Mouse (Mus musculus) inflammation-experienced regulatory T-cells, adult 6 months (primary cell): ENCODE data around the gene Capzb. TPM values are rescaled to one million over a fixed set of nuclear protein-coding genes. Genes with fewer than 3 reads are reported as not detected.

ENCODE experiments used
- ATAC-seq: one replicate; pipeline ENCODE4 v1.8.0; 2017
- polyA plus RNA-seq, 3 experiments: library from polyadenylated mRNA; unstranded; fragments of 100-300 nt; shearing (Covaris generic); gene quantifications; one replicate each; pipeline ENCODE4 v1.2.1; 2017

Gene Capzb
- polyA plus RNA-seq, 3 experiments from 2014 or later, result 536 to 831 (median 607) TPM

GRCm38 (mm10) chr4:139270168-139270567 is 77.5 kb downstream of the Capzb start:
- no peak for ATAC-seq

GRCm38 (mm10) chr4:139271562-139271961 is 78.9 kb downstream of the Capzb start:
- ATAC-seq, result no peak

DNA sequence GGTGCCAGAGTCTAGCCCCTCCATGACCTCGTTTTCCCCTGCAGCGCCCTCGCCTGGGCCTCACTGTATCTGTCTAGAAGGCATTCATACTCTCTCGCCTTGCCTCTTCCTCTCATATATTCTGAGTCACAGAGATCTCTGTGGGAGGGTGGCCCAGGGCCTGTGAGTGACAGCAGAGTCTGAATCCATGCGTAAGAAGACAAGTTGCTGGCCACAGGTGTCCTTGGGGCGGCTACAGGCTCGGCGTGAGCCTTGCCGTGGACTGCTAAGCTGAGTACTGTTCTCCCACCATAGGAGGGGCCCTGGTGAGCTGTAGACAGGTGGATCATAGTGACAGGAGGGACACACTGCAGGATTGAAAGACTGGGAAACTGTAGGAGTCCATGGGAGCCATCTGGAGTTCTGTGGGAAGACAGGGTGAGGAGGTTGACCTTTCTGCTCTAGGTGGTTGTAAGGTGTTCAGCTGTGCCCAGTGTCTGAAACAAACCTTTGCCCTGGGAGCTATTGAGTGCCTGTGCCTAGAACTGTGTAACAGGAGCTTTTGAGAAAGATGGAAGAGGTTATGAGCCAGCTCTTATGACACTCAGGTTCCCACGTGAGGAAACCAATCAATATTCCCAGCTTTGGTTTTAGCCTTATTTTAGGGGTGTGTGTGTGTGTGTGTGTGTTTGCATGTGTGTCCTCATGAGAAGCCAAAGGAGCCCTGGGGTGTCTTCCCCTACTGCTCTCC is 80.4 kb downstream of the Capzb start:
- no peak for ATAC-seq

GRCm38 (mm10) chr4:139274573-139274972 is 81.9 kb downstream of the Capzb start:
- no peak for ATAC-seq

DNA sequence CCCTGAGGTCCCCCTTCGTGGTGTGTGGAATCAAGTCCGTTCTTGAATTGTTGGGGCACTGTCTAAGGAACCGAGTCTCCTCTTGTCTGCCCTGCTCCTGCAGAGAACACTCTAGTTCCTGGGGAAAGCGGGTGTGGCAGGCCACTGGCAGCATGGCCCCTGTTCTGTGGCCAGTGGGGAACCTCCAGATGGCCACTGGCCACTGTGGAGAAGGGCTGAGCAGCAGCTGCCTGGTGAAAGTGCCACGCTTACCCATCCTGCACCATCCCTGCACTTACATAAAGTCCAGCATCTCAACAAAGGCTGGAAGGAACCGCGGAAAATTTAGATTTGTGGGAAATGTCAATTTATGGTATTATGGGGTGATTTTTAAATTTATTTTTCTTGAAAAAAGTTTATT is 83.7 kb downstream of the Capzb start:
- ATAC-seq, result no peak

DNA sequence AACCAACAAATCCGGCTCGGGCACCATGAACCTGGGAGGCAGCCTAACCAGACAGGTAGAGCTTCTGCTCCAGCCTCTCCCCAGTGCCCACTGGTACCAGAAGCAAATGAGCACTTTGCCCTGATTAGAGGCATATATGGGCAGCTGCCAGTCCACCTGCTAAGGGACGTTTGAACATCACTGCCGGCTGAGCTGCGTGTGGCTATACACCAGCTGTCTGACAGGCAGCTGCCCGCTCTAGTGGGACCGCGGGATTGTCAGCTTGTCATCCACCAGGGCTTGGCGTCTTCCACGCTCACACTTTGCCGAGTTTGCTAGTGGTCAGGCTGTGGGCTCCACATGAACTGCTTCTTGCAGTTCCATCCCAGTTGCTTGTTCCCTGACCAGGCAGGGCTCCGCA is 87.8 kb downstream of the Capzb start:
- ATAC-seq, result no peak

- no peak for ATAC-seq
Measured at GRCm38 (mm10) chr4:139281791-139282345, 89.2 kb downstream of the Capzb start.

DNA sequence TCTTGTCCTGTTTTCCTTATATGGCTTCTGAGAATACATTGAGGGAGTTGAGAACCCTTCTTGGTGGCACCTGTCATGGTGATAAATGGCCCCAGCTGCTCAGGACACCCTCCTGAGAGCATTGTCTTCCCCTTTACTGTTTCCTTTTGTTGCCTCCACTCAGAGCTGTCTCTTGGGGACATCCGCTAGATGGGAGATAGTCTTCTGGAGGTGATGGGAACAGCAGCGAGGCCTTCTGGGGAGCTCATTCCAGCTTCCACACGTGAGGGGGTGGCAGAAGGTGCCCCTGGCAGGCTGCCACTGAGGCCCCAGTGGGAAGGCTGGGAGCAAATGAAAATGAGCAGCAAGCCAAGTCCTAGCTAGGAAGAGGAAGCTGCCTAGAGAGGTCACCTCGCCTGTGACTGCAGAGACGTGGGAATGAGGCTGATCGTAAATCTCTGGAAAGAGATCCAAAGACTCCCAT is 90.3 kb downstream of the Capzb start:
- ATAC-seq, result no peak

DNA sequence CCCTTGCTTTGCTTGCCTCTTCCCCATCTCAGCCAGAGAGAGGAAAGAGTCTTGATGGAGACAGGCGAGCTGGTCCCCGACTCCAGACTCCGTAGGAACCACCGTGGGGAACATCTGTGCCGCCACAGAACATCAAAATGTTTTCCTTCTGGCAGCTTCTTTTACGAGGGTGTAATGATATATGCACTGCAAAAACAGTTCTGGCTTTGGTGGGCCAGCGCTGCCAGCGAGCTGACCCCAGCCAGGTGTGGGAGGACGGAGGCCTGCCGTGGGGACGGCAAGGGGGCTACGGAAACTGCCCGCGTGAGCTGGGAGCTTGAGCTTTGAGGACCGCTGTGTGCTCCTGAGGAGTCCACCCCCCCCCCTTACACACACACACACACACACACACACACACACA is 92.2 kb downstream of the Capzb start:
- ATAC-seq, result no peak

DNA sequence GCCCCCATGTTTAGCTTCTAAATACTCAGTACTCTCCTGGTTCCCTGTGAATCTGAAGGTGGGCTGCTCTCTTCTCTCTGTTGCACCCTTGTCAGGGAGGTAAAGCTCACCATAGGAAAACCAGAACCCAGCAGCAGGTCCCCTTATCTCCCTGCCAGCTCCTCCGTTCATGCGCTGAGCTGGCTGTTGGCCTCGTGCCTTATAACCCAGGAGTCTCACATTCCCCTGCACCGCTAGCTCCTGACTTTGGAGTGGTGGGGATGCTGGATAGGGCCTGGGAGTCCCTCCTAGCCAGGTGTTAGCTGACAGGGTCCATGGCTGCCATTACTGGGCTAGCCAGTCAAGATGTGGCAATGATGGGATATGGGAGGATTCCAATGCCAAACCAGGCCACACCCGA is 93.5 kb downstream of the Capzb start:
- no peak for ATAC-seq

GRCm38 (mm10) chr4:139287122-139287863 is 94.6 kb downstream of the Capzb start:
- peak; percentile 66 for ATAC-seq

DNA sequence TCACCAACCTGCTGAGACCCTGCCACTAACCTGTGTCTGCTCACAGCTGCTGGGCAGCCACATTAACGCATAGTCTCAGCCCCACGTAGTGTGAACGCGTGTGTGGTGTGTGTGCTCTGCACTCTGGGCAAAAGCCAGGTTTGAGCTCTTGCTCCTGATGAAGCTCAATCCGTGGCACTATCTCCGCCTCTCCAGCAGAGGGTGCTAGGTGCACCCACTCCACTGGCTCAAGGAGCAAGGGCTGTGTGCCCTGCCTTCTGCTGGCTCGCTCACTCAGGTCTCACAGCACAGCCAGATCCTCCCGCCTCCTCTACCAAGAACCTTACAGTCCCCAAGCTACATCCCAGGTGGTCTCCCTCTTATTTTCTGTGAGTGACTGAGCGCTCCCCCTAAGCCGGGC is 96.3 kb downstream of the Capzb start:
- ATAC-seq, result peak; percentile 51

GRCm38 (mm10) chr4:139291099-139291498 is 98.4 kb downstream of the Capzb start:
- ATAC-seq, result no peak

DNA sequence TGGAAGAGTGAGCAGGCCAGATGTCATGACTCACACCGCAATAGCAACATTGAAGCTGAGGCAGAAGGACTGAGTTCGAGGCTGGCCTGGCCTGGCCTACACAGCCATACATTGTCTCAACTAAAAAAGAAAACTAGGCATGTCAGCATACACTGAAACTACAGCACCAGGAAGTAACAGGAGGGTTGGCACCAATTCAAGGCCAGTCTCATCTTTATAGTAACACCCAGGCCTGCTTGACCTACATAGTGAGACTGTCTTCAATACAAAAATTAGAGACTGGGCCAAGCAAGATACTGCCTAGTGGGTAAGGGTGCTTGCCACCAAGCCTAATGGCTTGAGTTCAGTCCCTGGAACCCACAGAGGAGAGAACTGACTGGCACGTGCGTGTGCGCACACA is 99.3 kb downstream of the Capzb start:
- ATAC-seq, result no peak

GRCm38 (mm10) chr4:139297566-139297965 is 104.9 kb downstream of the Capzb start:
- ATAC-seq, result no peak

DNA sequence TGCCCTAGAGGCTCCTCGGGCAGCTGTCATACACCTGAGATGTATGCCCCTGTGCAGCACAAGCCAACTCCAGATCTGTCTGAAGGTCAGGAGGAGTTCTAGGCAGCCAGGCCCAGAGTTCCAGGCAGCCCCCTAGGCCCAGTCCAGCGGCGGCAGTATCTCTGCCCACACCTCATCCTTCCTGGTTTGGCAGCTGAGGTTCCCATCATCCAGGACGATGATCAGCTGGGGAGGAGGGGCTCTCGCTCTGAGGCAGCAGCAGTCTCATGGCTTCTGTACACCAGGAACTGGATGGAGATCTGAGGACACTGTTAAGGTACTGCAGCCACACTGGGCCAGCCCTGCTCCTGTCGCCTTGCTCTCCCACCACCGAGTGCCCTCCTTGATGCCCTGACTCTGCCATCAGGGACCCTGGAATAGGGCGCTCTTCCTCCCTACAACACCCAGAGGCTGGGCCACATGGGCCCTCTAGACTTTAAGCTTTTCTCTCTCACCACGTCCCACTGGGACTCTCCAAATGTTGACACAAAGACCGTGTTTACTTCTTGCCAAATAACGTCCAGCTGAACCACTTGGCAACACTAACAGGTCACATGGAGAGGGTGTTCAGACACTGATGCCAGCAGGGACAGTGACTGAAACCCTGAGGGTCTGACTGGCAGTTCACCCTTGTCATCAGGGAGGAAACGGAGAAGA is 106.1 kb downstream of the Capzb start:
- ATAC-seq, result no peak

DNA sequence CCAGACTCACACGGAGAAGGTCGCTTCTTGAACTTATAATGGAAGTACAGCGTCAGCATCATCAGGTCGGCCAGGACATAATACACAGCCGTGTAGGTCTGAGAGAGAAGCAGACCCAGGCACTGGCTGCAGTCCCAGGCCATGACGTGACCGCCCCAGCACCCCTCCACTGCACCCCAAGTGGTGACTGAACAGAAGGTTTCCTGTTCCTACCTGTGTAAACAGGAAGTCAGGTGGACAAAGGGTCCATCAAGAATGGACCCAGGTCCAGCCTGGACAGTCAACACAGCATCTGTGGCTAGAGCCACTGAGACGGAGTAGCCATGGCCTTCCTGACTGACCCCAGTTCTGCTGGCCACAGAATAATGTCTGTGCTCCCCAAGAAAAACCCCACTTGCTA is 109.1 kb downstream of the Capzb start:
- no peak for ATAC-seq

DNA sequence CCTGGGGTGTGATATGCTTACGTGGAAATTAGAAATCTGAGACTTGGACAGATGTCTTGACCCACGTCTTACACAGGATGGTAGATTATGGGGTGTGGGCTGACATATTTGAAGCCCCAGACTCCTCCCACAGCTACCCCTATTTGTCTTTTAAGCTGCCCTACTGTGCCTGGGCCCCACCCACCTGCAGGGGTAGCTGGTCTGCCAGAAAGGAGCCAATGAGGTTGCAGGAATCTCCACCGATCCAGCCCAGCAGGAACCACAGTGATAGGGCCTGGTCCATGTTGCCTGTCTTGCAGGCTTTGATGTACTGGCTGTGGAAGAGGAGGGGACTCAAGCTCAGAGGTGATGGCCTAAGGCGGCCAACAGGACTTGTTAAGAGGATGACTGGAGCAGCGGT is 109.5 kb downstream of the Capzb start:
- no peak for ATAC-seq

DNA sequence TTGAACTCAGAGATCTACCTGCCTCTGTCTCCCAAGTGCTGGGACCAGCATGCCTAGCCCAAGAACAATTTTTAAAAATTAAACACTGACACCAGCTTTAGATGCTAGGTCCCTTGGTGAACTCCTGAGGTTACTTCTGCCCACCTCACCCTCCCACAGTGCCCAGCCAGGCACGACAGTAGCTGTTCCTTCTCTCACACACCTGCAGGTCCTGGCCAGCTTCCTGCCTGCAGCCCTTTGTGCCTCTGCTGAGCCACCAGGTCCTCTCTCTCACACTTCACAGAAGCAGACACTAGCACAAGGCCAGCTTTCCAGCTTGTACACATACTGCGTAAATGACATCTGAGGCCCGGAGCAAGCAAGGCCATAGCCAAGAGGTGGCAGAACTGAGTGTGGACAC is 112.8 kb downstream of the Capzb start:
- ATAC-seq, result no peak

- ATAC-seq, result no peak
Measured at GRCm38 (mm10) chr4:139307916-139308315, 115.2 kb downstream of the Capzb start.

GRCm38 (mm10) chr4:139309651-139310050 is 117.0 kb downstream of the Capzb start:
- no peak for ATAC-seq

- ATAC-seq, result peak; percentile 81
Measured at GRCm38 (mm10) chr4:139310171-139310898, 117.6 kb downstream of the Capzb start, which contains the start of the genes Pqlc2 and Akr7a5. Gene Pqlc2, minus strand, starts transcription at chr4:139310708. Gene Akr7a5, plus strand, starts transcription at chr4:139310744.
